Mouse (Mus musculus): ENCODE results near the gene Nabp2.
A peak's percentile ranks its signal among the peaks of the same experiment; 100 is the strongest.

Nabp2 gene

GRCm38 (mm10) chr10:128385902-128386301 lies 25.4 kb downstream of the Nabp2 start:
- no peak for DNase-seq (ENCODE audit: low read depth)

GRCm38 (mm10) chr10:128382482-128382881 lies 28.8 kb downstream of the Nabp2 start:
- no peak for DNase-seq (ENCODE audit: low read depth)

- DNase-seq (ENCODE audit: low read depth), result peak; percentile 60
These were observed 30.7 kb downstream of the Nabp2 start for GRCm38 (mm10) chr10:128380565-128380964.

GRCm38 (mm10) chr10:128379260-128379659 lies 32.0 kb downstream of the Nabp2 start:
- no peak for DNase-seq (ENCODE audit: low read depth)

GRCm38 (mm10) chr10:128378462-128378861 lies 32.8 kb downstream of the Nabp2 start:
- DNase-seq (ENCODE audit: low read depth), result peak; percentile 89

- DNase-seq (ENCODE audit: low read depth), result no peak
These were observed 33.3 kb downstream of the Nabp2 start for GRCm38 (mm10) chr10:128377940-128378448.

- DNase-seq (ENCODE audit: low read depth), result peak; percentile 62
These were observed 33.9 kb downstream of the Nabp2 start for GRCm38 (mm10) chr10:128377222-128377939.

GRCm38 (mm10) chr10:128376455-128377211 lies 34.7 kb downstream of the Nabp2 start, which contains the start of gene Ankrd52:
TSS of gene Ankrd52 (plus strand) at chr10:128377115.
- DNase-seq (ENCODE audit: low read depth), result peak; percentile 95

GRCm38 (mm10) chr10:128376099-128376454 lies 35.2 kb downstream of the Nabp2 start:
- DNase-seq (ENCODE audit: low read depth), result no peak

- peak; percentile 35 for DNase-seq (ENCODE audit: low read depth)
These were observed 36.9 kb downstream of the Nabp2 start for GRCm38 (mm10) chr10:128374393-128374792.

GRCm38 (mm10) chr10:128372989-128373748 lies 38.1 kb downstream of the Nabp2 start:
- DNase-seq (ENCODE audit: low read depth), result peak; percentile 52

GRCm38 (mm10) chr10:128372142-128372541 lies 39.1 kb downstream of the Nabp2 start:
- no peak for DNase-seq (ENCODE audit: low read depth)

GRCm38 (mm10) chr10:128370601-128371000 lies 40.7 kb downstream of the Nabp2 start:
- DNase-seq (ENCODE audit: low read depth), result no peak

- DNase-seq (ENCODE audit: low read depth), result no peak
These were observed 41.3 kb downstream of the Nabp2 start for GRCm38 (mm10) chr10:128370021-128370420.

GRCm38 (mm10) chr10:128369599-128369998 lies 41.7 kb downstream of the Nabp2 start:
- no peak for DNase-seq (ENCODE audit: low read depth)

- DNase-seq (ENCODE audit: low read depth), result no peak
These were observed 42.1 kb downstream of the Nabp2 start for GRCm38 (mm10) chr10:128369218-128369543.

- peak; percentile 95 for DNase-seq (ENCODE audit: low read depth)
These were observed 42.7 kb downstream of the Nabp2 start, which contains the start of gene Coq10a for GRCm38 (mm10) chr10:128368402-128369217. TSS of gene Coq10a (minus strand) at chr10:128368997.

GRCm38 (mm10) chr10:128367899-128368401 lies 43.3 kb downstream of the Nabp2 start:
- peak; percentile 40 for DNase-seq (ENCODE audit: low read depth)

GRCm38 (mm10) chr10:128362568-128362967 lies 48.7 kb downstream of the Nabp2 start:
- peak; percentile 79 for DNase-seq (ENCODE audit: low read depth)

GRCm38 (mm10) chr10:128361836-128362235 lies 49.5 kb downstream of the Nabp2 start:
- DNase-seq (ENCODE audit: low read depth), result no peak

- DNase-seq (ENCODE audit: low read depth), result no peak
These were observed 52.1 kb downstream of the Nabp2 start for GRCm38 (mm10) chr10:128359226-128359625.
